Mouse (Mus musculus) cerebellum, adult 18-20 months (tissue): ENCODE measurements at regions not wholly inside any gene's neighbourhood (a gene's known extent, or its start where the extent isn't known, plus 50 kb on each side); places are given as distances from the start of the nearest gene placed in this dataset.

ENCODE experiments used
- DNase-seq, 2 experiments: peaks; one replicate each; pipeline ENCODE4 v3.0.0; 2021

DNA sequence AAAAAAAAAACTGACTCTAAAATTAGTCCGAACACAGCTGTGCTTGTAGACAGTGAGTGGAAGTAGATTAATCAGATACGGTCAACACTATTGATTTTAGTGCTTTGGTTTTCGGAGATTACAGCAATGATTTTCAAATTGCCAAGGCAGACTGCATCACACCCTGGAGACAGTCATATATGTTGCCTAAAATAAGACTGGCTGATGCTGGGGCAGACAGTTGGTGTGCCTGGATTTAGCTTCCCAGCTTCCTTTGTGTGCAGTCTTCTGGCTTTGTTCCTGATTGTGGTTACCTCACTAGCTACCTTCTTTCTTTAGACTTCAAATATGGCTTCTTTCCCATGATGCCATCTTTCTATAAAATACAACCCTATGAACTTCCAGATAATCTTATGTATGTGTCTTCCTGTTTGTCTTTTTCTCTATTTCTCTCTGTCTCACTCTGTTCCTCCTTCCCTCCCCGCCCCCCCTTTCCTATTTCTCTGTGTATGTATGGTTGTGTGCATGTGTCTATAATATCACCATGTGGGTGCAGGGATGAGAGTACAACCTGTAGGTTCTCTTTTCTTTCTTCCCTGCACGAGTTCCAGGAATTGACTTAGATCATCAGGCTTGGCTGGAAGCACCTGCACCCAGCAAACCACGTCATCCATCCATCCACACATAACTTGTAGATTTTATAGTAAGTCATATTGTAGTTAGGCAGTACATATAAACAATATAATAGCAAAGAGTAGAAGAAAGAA, 199.7 kb upstream of the Gm9008 start:
- no peak for DNase-seq

- DNase-seq: peak; percentile 16 to 23
These were observed 191.2 kb upstream of the Gm9008 start for GRCm38 (mm10) chr6:76688831-76689230.

- no peak for DNase-seq
These were observed 142.0 kb upstream of the Gm9008 start for GRCm38 (mm10) chr6:76639583-76639982.

DNA sequence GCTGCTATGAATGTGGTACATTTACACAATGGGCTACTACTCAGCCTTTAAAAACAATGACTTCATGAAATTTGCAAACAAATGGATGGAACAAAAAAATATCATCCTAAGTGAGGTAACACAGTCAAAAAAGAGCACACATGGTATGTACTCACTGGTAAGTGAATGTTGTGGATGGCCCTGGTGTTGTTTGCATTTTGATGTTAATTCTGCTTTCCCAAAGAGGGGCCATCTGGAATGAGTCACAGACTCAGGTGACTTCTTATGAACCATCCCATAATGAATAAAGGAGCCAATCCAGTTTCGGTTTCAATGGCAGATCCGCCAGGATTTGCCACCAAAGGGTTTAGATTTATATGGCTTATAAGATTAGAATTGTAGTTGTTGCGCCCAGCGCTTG, 130.8 kb upstream of the Gm9008 start:
- no peak for DNase-seq

DNA sequence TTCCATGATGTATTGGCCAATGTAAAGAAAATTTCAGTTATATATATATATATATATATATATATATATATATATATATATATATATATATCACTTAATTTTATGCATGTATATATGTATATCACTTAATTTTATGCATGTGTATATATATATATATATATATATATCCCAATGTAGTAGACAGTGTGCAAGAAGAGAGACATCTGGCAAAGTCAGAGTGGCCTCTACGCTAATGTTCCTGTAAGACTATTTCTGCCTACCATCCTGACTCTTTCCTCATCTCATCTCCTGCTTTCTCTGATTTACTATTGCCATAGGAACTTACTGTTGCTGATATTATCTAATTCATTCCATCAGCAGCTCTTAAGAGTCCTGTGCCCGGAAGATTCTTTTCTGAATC, 123.9 kb upstream of the Gm9008 start:
- no peak for DNase-seq

DNA sequence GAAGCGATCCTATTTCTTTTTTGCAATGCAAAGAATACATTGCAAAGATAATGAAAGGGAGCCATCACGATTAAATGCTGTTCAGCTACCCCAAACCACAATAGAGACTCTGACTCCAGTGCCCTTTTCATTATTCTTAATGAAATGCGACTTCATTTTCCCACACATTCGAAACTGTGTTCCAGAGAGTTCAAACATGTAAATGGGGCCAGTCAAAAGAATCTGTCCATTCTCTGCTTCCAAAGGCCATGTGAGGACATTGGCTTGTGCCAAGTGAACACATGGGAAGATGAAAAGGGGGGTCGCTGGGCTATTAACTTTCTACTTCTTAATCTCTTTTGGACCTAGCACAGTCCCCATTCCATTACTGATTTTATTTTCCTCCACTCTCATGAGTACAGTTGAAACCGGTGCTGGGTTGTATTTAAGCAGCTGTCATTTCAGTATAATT, 123.2 kb upstream of the Gm9008 start:
- DNase-seq: no peak
